Mouse (Mus musculus) left cerebral cortex, adult 2 months (tissue): ENCODE results near the gene Sema3f. TPM values are rescaled to one million over a fixed set of nuclear protein-coding genes. Genes with fewer than 3 reads are reported as not detected.
"Not testable (repeated sequence)": the region's sequence is repeated elsewhere in the genome, so short reads cannot be mapped to it uniquely, and the experiment has no call there.

ENCODE experiments used
- DNase-seq, 2 experiments: peaks; one replicate each; pipeline ENCODE4 v3.0.0; 2021 to 2022; ENCODE audit warnings: low spot score in 2 of 2, mixed read lengths in 1 of 2; ENCODE audit errors: extremely low spot score in 1 of 2
- H3K27ac ChIP-seq: fragments of 200-600 bp; 2 replicates; pipeline ENCODE4 v1.8.1; 2022
- H3K4me3 ChIP-seq: fragments of 200-600 bp; 2 replicates; pipeline ENCODE4 v1.8.1; 2022
- CTCF ChIP-seq: fragments of 200-600 bp; IDR thresholded peaks from 2 replicates; pipeline ENCODE4 v1.8.1; 2022; ENCODE audit warnings: antibody characterized with exemption, mild to moderate bottlenecking, moderate library complexity
- intact Hi-C: fragments of 180-260 bp; cut with DNase I; formaldehyde crosslinking; loops from one replicate; pipeline ENCODE4 v1.15.1; 2025
- total RNA-seq, 2 experiments: library from RNA; stranded (reverse); gene quantifications; 2 replicates each; pipeline ENCODE4 v1.2.3; 2021

Gene Sema3f
- total RNA-seq, 2 experiments from 2014 or later = 17.3 to 17.7 TPM

GRCm38 (mm10) chr9:107682405-107682804, 27.9 kb downstream of the Sema3f start:
- no peak overlapping the region for H3K4me3 ChIP-seq
- TF ChIP-seq CTCF = no peak
- intact Hi-C loops = no loop called here
- no peak overlapping the region for H3K27ac ChIP-seq
- no peak for DNase-seq

- no peak within 1 kb of the TSS for H3K27ac ChIP-seq
- no peak for TF ChIP-seq CTCF
- intact Hi-C loops = no loop called here
Observed at GRCm38 (mm10) chr9:107679501-107679900, 30.8 kb downstream of the Sema3f start, which contains the start of gene Gnat1. Gene Gnat1 (minus strand): TSS chr9:107679712.

GRCm38 (mm10) chr9:107678861-107679260, 31.4 kb downstream of the Sema3f start:
- intact Hi-C loops = no loop called here
- Histone ChIP-seq H3K27ac (no peak overlapping the region), H3K4me3 (no peak overlapping the region)
- no peak for TF ChIP-seq CTCF
- DNase-seq = no peak

More at GRCm38 (mm10) chr9:107679501-107679900, 30.8 kb downstream of the Sema3f start, which contains the start of gene Gnat1:
- no peak within 1 kb of the TSS for H3K4me3 ChIP-seq
- DNase-seq = no peak

- H3K27ac ChIP-seq, H3K4me3 ChIP-seq: not testable (repeated sequence)
- peak; percentile 74 to 80 for DNase-seq
- TF ChIP-seq CTCF = peak; percentile 70
- intact Hi-C loops = loop anchor here (1.0 to 2.0 kb wide), 2 partner anchors 31 to 76 kb away; no protein-coding TSS in a partner anchor
Observed at GRCm38 (mm10) chr9:107677819-107678526, 32.3 kb downstream of the Sema3f start.

- peak; percentile 63 for TF ChIP-seq CTCF
- no peak overlapping the region for H3K27ac ChIP-seq
- H3K4me3 ChIP-seq = no peak overlapping the region
- DNase-seq = no peak
- intact Hi-C loops = loop anchor here (1.0 to 2.0 kb wide), 2 partner anchors 32 to 75 kb away; no protein-coding TSS in a partner anchor
Observed at GRCm38 (mm10) chr9:107677091-107677784, 33.0 kb downstream of the Sema3f start.

GRCm38 (mm10) chr9:107676302-107676701, 34.0 kb downstream of the Sema3f start:
- DNase-seq = no peak

GRCm38 (mm10) chr9:107675671-107676301, 34.5 kb downstream of the Sema3f start:
- DNase-seq = peak; percentile 74 to 80
- intact Hi-C loops = loop anchor here (1.0 to 2.0 kb wide), 2 partner anchors 30 to 33 kb away; no protein-coding TSS in a partner anchor
- no peak overlapping the region for H3K27ac ChIP-seq
- TF ChIP-seq CTCF = peak; percentile 91
- peak overlapping the region; percentile 46 for H3K4me3 ChIP-seq

More at GRCm38 (mm10) chr9:107676302-107676701, 34.0 kb downstream of the Sema3f start:
- intact Hi-C loops = loop anchor here (1.0 to 2.0 kb wide), 2 partner anchors 31 to 32 kb away; no protein-coding TSS in a partner anchor
- no peak overlapping the region for H3K27ac ChIP-seq
- H3K4me3 ChIP-seq = peak overlapping the region; percentile 46
- no peak for TF ChIP-seq CTCF

- intact Hi-C loops = no loop called here
Observed at GRCm38 (mm10) chr9:107674609-107675429, 35.5 kb downstream of the Sema3f start.

GRCm38 (mm10) chr9:107670259-107670658, 40.0 kb downstream of the Sema3f start:
- no peak for TF ChIP-seq CTCF
- Histone ChIP-seq H3K27ac (no peak overlapping the region), H3K4me3 (no peak overlapping the region)
- no peak for DNase-seq
- intact Hi-C loops = no loop called here

More at GRCm38 (mm10) chr9:107674609-107675429, 35.5 kb downstream of the Sema3f start:
- TF ChIP-seq CTCF = no peak
- Histone ChIP-seq H3K27ac (no peak overlapping the region), H3K4me3 (no peak overlapping the region)
- DNase-seq = no peak

GRCm38 (mm10) chr9:107669480-107669945, 40.8 kb downstream of the Sema3f start, which contains the start of gene Slc38a3:
Gene Slc38a3 (minus strand): TSS chr9:107669530.
- Histone ChIP-seq H3K4me3 (no peak within 1 kb of the TSS), H3K27ac (no peak within 1 kb of the TSS)
- intact Hi-C loops = no loop called here
- TF ChIP-seq CTCF = no peak
- DNase-seq = no peak

- H3K27ac ChIP-seq = no peak overlapping the region
- no peak for DNase-seq
- no peak overlapping the region for H3K4me3 ChIP-seq
- intact Hi-C loops = no loop called here
- TF ChIP-seq CTCF = no peak
Observed at GRCm38 (mm10) chr9:107668916-107669315, 41.4 kb downstream of the Sema3f start.
